Mouse (Mus musculus): ENCODE measurements around the gene Grin2b. TPM values are rescaled to one million over a fixed set of nuclear protein-coding genes. Genes with fewer than 3 reads are reported as not detected.

The Grin2b gene
- polyA plus RNA-seq, 1 experiment = not detected

- TF ChIP-seq CEBPB (IDR thresholded peaks at IDR 0.05; ENCODE audit: low read depth) (no peak), FOSL1 (IDR thresholded peaks at IDR 0.05; ENCODE audit: insufficient read depth, low read length, poor library complexity, severe bottlenecking) (no peak), MAX (IDR thresholded peaks at IDR 0.05) (no peak)
- H3K79me2 ChIP-seq (ENCODE audit: control insufficient read depth, insufficient read depth) = no peaks in the 10 kb centered on the region
These were observed 50.7 kb downstream of the Grin2b start for GRCm38 (mm10) chr6:136122593-136122992.

DNA sequence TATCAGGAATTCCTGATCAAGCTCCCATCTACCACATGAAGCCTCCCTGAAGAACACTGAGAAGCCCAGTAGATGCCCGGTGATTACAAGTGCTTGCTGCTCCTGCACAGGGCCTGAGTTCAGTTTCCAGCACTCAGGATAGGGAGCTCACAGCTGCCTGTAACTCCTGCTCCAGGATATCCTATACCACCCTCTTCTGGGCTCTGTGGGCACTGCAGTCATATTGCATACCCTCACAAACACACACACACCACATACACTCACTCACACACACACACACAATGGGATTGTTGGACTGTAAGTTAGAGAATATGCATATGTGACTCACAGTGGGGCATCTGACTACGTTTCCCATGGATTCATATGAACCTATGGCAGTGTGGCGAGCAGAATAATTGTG lies 55.9 kb downstream of the Grin2b start:
- no peaks in the 10 kb centered on the region for H3K79me3 ChIP-seq (ENCODE audit: low read depth)
- no peaks in the 10 kb centered on the region for H3K36me3 ChIP-seq (ENCODE audit: control insufficient read depth, insufficient read depth)
- no peak for TF ChIP-seq MAX (IDR thresholded peaks at IDR 0.05)
- H3K27me3 ChIP-seq (ENCODE audit: control insufficient read depth, insufficient read depth, insufficient read length) = no peaks in the 10 kb centered on the region
- H3ac ChIP-seq (ENCODE audit: control insufficient read depth, insufficient read length, low read depth) = no peak overlapping the region
- no peak overlapping the region for H3K4me3 ChIP-seq (ENCODE audit: insufficient read depth, poor library complexity, severe bottlenecking)
- no peaks in the 10 kb centered on the region for H3K79me2 ChIP-seq (ENCODE audit: control insufficient read depth, insufficient read depth)

More at GRCm38 (mm10) chr6:136122593-136122992, 50.7 kb downstream of the Grin2b start:
- no peak overlapping the region for H3ac ChIP-seq (ENCODE audit: control insufficient read depth, insufficient read length, low read depth)
- no peak overlapping the region for H3K4me3 ChIP-seq (ENCODE audit: insufficient read depth, poor library complexity, severe bottlenecking)
- no peaks in the 10 kb centered on the region for H3K27me3 ChIP-seq (ENCODE audit: control insufficient read depth, insufficient read depth, insufficient read length)
- H3K36me3 ChIP-seq (ENCODE audit: control insufficient read depth, insufficient read depth) = no peaks in the 10 kb centered on the region
- H3K79me3 ChIP-seq (ENCODE audit: low read depth) = no peaks in the 10 kb centered on the region

DNA sequence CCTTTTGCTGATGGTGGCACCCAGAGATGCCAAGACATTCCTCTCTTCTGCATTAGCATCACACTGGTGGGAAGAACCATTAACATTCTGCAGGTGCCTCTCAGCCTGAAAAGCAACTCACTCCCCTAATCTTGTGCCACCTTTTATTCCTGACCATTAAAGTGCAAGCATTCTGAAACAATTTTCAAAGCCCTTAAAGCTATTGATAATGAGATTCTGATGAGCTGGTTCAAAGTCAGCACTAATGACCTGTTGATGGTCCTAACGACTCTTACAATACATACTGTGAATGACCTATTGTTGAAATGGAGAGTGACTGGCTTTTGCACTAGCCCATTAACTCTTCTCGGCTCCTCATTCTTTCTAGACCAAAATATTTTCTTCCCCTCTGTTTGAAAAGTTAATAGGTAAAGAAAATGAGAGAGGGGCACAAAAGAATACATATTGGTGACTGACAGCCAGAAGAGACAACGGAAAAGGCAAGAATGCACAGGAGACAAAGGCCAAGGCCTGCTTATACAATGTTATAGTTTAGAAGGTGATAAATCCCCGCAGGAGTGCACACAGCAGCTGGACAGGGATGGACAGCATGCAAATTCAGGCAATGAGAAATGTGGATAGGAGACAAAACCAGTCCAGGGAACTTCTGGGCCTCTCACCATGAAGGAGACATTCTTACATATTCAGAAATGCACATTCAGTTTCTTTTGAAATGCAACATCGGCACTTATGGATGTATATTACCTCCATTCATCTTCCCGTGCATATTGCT lies 59.5 kb downstream of the Grin2b start:
- Histone ChIP-seq H3K79me3 (ENCODE audit: low read depth) (no peaks in the 10 kb centered on the region), H3K79me2 (ENCODE audit: control insufficient read depth, insufficient read depth) (no peaks in the 10 kb centered on the region), H3K27me3 (ENCODE audit: control insufficient read depth, insufficient read depth, insufficient read length) (no peaks in the 10 kb centered on the region), H3ac (ENCODE audit: control insufficient read depth, insufficient read length, low read depth) (no peak overlapping the region), H3K4me3 (ENCODE audit: insufficient read depth, poor library complexity, severe bottlenecking) (no peak overlapping the region), H3K36me3 (ENCODE audit: control insufficient read depth, insufficient read depth) (no peaks in the 10 kb centered on the region)
- TF ChIP-seq MYOG (IDR thresholded peaks at IDR 0.05; ENCODE audit: control insufficient read depth, extremely low read depth, insufficient read length) (no peak), USF1 (IDR thresholded peaks at IDR 0.05; ENCODE audit: low read depth) (no peak), CEBPB (IDR thresholded peaks at IDR 0.05; ENCODE audit: low read depth) (no peak), MYOD1 (IDR thresholded peaks at IDR 0.05; ENCODE audit: control insufficient read depth, insufficient read length, low read depth) (no peak), MAX (IDR thresholded peaks at IDR 0.05) (no peak), FOSL1 (IDR thresholded peaks at IDR 0.05; ENCODE audit: insufficient read depth, low read length, poor library complexity, severe bottlenecking) (no peak), CTCF (IDR thresholded peaks at IDR 0.05; ENCODE audit: control insufficient read depth, insufficient read depth, insufficient read length) (no peak)

DNA sequence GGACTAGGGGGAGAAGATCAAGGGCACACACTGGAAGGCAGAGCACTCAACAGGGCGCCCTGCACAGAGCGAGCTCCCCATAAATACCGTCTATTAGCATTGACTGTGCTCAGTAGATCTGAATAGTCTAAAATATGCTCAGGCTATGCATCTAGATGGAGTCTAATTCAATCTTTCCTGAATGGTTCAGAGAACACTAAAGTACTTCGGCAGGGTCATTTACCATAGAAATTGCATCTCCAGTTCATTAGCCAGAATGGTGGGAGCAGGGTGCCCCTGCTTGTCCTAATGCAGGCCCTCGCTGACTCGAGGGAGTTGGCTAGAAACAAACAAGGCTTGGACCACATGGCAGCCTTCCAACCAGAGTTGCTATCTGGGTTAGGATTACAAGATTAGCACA lies 64.1 kb downstream of the Grin2b start:
- Histone ChIP-seq H3K4me3 (ENCODE audit: insufficient read depth, poor library complexity, severe bottlenecking) (no peak overlapping the region), H3K36me3 (ENCODE audit: control insufficient read depth, insufficient read depth) (no peaks in the 10 kb centered on the region), H3ac (ENCODE audit: control insufficient read depth, insufficient read length, low read depth) (no peak overlapping the region), H3K79me2 (ENCODE audit: control insufficient read depth, insufficient read depth) (no peaks in the 10 kb centered on the region), H3K79me3 (ENCODE audit: low read depth) (no peaks in the 10 kb centered on the region), H3K27me3 (ENCODE audit: control insufficient read depth, insufficient read depth, insufficient read length) (no peaks in the 10 kb centered on the region)
- TF ChIP-seq USF1 (IDR thresholded peaks at IDR 0.05; ENCODE audit: low read depth) (no peak), CTCF (IDR thresholded peaks at IDR 0.05; ENCODE audit: control insufficient read depth, insufficient read depth, insufficient read length) (no peak), MAX (IDR thresholded peaks at IDR 0.05) (no peak), MYOD1 (IDR thresholded peaks at IDR 0.05; ENCODE audit: control insufficient read depth, insufficient read length, low read depth) (no peak), FOSL1 (IDR thresholded peaks at IDR 0.05; ENCODE audit: insufficient read depth, low read length, poor library complexity, severe bottlenecking) (no peak), MYOG (IDR thresholded peaks at IDR 0.05; ENCODE audit: control insufficient read depth, extremely low read depth, insufficient read length) (no peak), CEBPB (IDR thresholded peaks at IDR 0.05; ENCODE audit: low read depth) (no peak)

DNA sequence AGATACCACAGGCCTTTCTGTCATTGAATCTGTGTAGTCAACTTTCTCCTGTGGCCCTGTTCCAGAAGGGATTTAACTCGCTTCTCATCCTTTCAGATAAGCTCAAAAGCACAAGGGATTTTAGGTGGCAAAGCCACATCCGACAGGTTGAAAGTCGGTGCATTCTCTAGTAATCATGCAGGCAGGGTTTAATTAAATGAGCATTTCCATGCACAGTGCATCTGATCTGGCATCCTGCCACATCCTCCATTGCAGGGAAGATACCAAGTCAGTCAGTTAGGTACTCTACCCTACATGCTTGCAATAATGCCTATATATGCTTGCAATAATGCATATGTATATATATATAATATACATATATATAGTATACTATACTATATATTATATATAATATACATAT lies 64.8 kb downstream of the Grin2b start:
- Histone ChIP-seq H3K79me3 (ENCODE audit: low read depth) (no peaks in the 10 kb centered on the region), H3K79me2 (ENCODE audit: control insufficient read depth, insufficient read depth) (no peaks in the 10 kb centered on the region), H3K36me3 (ENCODE audit: control insufficient read depth, insufficient read depth) (no peaks in the 10 kb centered on the region), H3K27me3 (ENCODE audit: control insufficient read depth, insufficient read depth, insufficient read length) (no peaks in the 10 kb centered on the region), H3ac (ENCODE audit: control insufficient read depth, insufficient read length, low read depth) (no peak overlapping the region), H3K4me3 (ENCODE audit: insufficient read depth, poor library complexity, severe bottlenecking) (no peak overlapping the region)
- TF ChIP-seq CEBPB (IDR thresholded peaks at IDR 0.05; ENCODE audit: low read depth) = no peak
- TF ChIP-seq USF1 (IDR thresholded peaks at IDR 0.05; ENCODE audit: low read depth) = no peak
- no peak for TF ChIP-seq MYOD1 (IDR thresholded peaks at IDR 0.05; ENCODE audit: control insufficient read depth, insufficient read length, low read depth)
- no peak for TF ChIP-seq MYOG (IDR thresholded peaks at IDR 0.05; ENCODE audit: control insufficient read depth, extremely low read depth, insufficient read length)
- TF ChIP-seq FOSL1 (IDR thresholded peaks at IDR 0.05; ENCODE audit: insufficient read depth, low read length, poor library complexity, severe bottlenecking) = no peak
- no peak for TF ChIP-seq MAX (IDR thresholded peaks at IDR 0.05)
- no peak for TF ChIP-seq CTCF (IDR thresholded peaks at IDR 0.05; ENCODE audit: control insufficient read depth, insufficient read depth, insufficient read length)

DNA sequence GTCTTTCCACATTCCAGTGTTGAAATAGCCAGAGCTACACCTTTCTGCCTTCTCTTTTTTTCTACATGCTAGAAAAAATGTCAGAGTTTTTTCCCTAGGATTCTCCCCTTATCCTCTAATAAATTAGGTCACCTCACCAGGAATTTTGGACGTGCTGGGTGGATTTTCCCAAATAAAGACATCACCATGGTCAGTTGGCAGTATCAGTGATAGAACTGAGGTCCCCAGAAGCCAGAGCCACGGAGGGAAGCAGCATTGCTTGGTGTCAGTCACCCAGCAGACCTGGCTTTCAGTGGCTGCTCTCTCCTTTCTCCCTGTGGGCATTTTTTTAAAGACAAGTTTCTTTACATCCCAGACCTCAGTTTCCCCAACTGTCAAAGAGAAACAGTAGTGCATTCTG lies 68.1 kb downstream of the Grin2b start:
- no peaks in the 10 kb centered on the region for H3K36me3 ChIP-seq (ENCODE audit: control insufficient read depth, insufficient read depth)
- H3K79me2 ChIP-seq (ENCODE audit: control insufficient read depth, insufficient read depth) = no peaks in the 10 kb centered on the region
- TF ChIP-seq CTCF (IDR thresholded peaks at IDR 0.05; ENCODE audit: control insufficient read depth, insufficient read depth, insufficient read length) (no peak), MYOG (IDR thresholded peaks at IDR 0.05; ENCODE audit: control insufficient read depth, extremely low read depth, insufficient read length) (no peak), MYOD1 (IDR thresholded peaks at IDR 0.05; ENCODE audit: control insufficient read depth, insufficient read length, low read depth) (no peak)
- H3ac ChIP-seq (ENCODE audit: control insufficient read depth, insufficient read length, low read depth) = no peak overlapping the region
- H3K4me3 ChIP-seq (ENCODE audit: insufficient read depth, poor library complexity, severe bottlenecking) = no peak overlapping the region
- no peaks in the 10 kb centered on the region for H3K27me3 ChIP-seq (ENCODE audit: control insufficient read depth, insufficient read depth, insufficient read length)
- H3K79me3 ChIP-seq (ENCODE audit: low read depth) = no peaks in the 10 kb centered on the region
